Mouse (Mus musculus) left cerebral cortex, postnatal 14 days (tissue): ENCODE results near the gene Nyap2. TPM values are rescaled to one million over a fixed set of nuclear protein-coding genes. Genes with fewer than 3 reads are reported as not detected.
A peak's percentile ranks its signal among the peaks of the same experiment; 100 is the strongest.

ENCODE experiments used
- DNase-seq, 2 experiments: peaks; one replicate each; pipeline ENCODE4 v3.0.0; 2021 to 2022; ENCODE audit warnings: low spot score in 2 of 2, mixed read lengths in 1 of 2
- intact Hi-C: fragments of 180-260 bp; cut with DNase I; formaldehyde crosslinking; loops from one replicate; pipeline ENCODE4 v1.15.1; 2025
- total RNA-seq, 2 experiments: library from RNA; stranded (reverse); gene quantifications; 2 replicates each; pipeline ENCODE4 v1.2.3; 2021

The Nyap2 gene
- total RNA-seq, 2 experiments from 2014 or later: 47.5 to 52.2 TPM

- DNase-seq: peak; percentile 75 to 80
- intact Hi-C loops: no loop called here
Measured at GRCm38 (mm10) chr1:81310087-81310626, 233.4 kb downstream of the Nyap2 start.

GRCm38 (mm10) chr1:81316403-81316994 lies 239.7 kb downstream of the Nyap2 start:
- peak; percentile 81 to 82 for DNase-seq
- intact Hi-C loops: loop anchor here (1.0 to 5.0 kb wide), 3 partner anchors 976 to 1158 kb away; no protein-coding TSS in a partner anchor

- no peak for DNase-seq
- intact Hi-C loops: loop anchor here (1.0 to 5.0 kb wide), 3 partner anchors 975 to 1158 kb away; no protein-coding TSS in a partner anchor
Measured at GRCm38 (mm10) chr1:81316995-81317413, 240.3 kb downstream of the Nyap2 start.

- DNase-seq: no peak
- intact Hi-C loops: no loop called here
Measured at GRCm38 (mm10) chr1:81387722-81388121, 311.0 kb downstream of the Nyap2 start.
